Mouse (Mus musculus) G1E (cell line): Measurements from ENCODE around the gene Lrguk.

ENCODE experiments used
- CTCF ChIP-seq: IDR thresholded peaks from 2 replicates; pipeline ENCODE4 v1.5.1; 2012; ENCODE audit warnings: low read depth, low read length, inconsistent platforms, mixed read lengths
- GATA1 ChIP-seq: IDR thresholded peaks from 2 replicates; pipeline ENCODE4 v1.6.1; 2012; ENCODE audit warnings: borderline replicate concordance, low read length, inconsistent platforms, mixed read lengths
- GATA2 ChIP-seq: IDR thresholded peaks from 2 replicates; pipeline ENCODE4 v1.6.1; 2012; ENCODE audit warnings: low read depth, low read length, inconsistent platforms, borderline replicate concordance
- POLR2AphosphoS5 ChIP-seq: IDR thresholded peaks from 2 replicates; pipeline ENCODE4 v1.6.1; 2012; ENCODE audit warnings: low read depth, low read length, inconsistent platforms; ENCODE audit not compliant: insufficient replicate concordance
- TAL1 ChIP-seq: conservative IDR thresholded peaks from 2 replicates; pipeline ENCODE4 v1.6.1; 2012; ENCODE audit warnings: low read depth, low read length, inconsistent platforms, mixed read lengths

- TF ChIP-seq CTCF, result no peak
- no peak for TF ChIP-seq GATA1
- no peak for TF ChIP-seq POLR2AphosphoS5
- no peak for TF ChIP-seq TAL1
- no peak for TF ChIP-seq GATA2
Observed at GRCm38 (mm10) chr6:34138366-34138765, 109.1 kb downstream of the Lrguk start.
